Mouse (Mus musculus) c-Kit-positive CD71-positive TER-119-positive erythroid progenitor cells, embryonic 14.5 days (primary cell): Measurements from ENCODE around the gene Gyg.
"Not testable (repeated sequence)": the region's sequence is repeated elsewhere in the genome, so short reads cannot be mapped to it uniquely, and the experiment has no call there.

ENCODE experiments used
- DNase-seq: peaks from one replicate; pipeline ENCODE4 v3.0.0-alpha.2; 2013; ENCODE audit warnings: low spot score

The Gyg gene

DNA sequence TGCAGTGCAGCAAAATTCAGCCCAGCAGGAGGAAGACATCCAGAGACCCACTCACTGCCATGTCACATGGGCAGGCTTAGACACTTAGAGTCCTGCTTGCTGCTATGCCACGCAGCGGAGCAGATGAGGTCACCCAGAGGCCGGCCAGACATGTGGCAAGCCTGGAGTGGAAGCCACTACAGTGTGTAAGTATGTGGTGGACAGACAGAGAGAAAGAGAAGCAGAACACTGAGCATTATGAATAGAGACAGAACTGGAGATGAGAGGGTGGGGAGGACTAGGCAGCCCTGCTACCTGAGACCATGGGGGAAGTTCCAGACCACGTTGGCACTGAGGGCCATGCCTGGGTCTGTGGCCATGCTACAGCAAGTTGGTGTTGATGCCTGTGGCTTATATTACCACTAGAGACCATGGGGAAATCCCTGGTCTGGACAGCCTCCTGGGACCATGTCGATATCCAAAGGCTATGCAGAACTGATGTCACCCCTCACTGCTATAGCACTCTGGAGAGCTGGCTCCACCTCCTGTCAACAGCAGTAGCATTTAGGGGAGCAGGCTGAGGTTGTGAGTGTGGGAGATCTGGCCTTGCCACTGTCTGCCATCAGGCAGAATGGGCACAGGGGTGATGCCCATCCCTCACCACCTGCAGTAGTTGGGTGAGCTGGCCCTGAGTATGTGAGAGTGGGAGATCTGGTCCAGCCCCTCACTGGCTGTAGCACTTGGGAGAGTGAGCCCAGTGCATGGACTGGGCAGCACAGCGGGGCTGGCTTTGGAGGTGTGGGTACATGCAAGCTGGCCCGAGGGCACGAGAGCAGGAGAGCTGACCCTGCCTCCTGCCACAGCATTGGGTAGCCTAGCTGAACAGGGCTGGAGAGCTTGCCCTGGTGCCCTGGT lies 24.4 kb downstream of the Gyg start:
- DNase-seq, result no peak

DNA sequence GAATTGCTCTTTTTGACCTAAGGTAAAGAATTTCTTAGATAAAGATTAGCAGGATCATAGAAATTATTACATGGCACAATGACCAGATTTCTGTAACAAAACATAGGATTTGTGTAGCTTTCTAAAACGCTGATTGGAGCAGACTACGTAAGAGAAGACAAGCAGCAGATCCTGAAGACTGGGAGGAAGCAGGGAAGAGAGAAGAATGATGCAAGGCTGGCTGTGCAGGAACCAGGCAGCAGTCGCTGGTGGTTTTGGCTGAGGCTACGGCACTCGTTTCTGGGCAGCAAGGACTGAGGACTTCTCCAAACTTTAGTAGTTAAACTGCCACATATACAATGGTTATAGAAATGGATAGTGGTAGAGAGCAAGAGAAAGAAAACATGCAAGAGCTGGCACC lies 25.6 kb downstream of the Gyg start:
- no peak for DNase-seq

DNA sequence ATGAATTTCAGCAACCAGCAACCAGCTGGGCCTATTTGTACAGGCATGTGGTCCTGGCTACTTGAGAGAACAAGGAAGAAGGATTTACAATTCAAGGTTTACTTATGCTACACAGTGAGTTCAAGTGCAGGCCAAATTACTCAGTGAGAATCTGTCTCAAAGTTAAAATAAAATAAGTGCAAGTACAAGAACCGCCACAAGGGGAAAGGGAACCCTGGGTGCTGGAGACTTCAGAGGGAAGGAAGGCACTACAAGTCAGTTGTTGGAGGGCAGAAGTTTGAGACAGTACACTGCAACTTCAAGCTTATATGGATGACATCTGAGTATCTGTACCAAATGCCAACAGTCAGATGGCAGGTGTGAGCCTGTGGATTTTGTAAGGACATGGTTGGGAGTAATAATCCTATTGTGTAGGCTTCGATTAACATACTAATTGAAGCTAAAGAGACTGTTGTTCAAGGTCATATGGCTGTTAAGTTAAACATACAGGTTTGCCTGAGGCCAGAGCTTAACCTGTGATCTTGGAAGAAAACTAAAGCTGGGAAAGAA lies 28.0 kb downstream of the Gyg start:
- peak; percentile 3 for DNase-seq

GRCm38 (mm10) chr3:20125604-20126003 lies 29.5 kb downstream of the Gyg start:
- no peak for DNase-seq

GRCm38 (mm10) chr3:20121582-20121981 lies 33.5 kb downstream of the Gyg start:
- DNase-seq, result not testable (repeated sequence)

DNA sequence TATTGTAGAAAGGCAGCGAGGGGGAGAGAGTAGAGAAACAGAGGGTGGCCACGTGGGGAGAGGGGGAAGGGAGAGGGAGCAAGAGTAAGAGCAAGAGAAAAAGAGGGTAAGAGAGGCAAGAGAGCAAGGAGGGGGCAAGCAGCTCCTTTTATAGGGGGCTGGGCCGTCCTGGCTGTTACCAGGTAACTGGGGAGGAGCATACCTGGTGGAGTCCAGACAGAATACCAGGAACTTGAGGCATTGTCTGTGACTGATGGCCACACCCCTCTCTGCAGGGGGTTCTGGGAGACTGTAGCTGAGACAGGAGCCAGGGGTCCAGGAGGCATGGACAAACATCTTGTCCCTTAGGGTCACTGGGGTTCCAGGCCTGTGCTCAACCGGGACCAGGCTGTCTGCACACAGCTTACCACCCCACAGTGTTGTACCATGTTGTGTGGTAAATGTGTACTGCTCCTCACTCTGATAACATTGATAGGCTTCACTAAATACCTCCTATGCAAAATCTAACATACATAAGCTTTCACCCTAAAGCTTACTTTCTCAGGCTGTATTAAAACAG lies 35.4 kb downstream of the Gyg start:
- DNase-seq, result no peak

DNA sequence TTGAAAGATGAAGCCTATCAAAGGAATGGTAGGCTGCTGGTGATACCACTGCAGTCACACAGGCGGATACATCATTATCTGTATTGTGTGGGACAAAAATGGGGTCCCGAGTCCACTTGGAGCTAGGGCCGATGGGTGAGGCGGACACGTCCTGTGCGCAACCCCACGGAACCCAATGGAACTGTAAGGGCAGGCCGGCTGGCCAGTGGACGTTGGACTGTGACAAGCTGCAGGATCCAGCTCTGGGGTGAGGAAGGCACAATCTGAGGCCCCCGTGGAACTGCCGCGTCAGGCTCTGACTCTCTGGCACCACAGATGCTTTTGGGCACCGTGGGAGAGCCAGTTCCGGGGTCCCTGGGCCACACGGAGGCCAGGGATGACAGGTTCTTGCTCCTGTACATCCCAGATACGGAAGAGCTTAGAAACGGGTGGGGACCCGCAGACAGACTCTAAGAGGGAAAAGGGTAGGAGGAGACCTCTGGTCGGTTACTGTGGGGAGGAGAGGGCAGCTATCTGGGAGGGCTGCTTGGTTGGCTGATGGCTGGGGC lies 36.0 kb downstream of the Gyg start:
- DNase-seq, result no peak

DNA sequence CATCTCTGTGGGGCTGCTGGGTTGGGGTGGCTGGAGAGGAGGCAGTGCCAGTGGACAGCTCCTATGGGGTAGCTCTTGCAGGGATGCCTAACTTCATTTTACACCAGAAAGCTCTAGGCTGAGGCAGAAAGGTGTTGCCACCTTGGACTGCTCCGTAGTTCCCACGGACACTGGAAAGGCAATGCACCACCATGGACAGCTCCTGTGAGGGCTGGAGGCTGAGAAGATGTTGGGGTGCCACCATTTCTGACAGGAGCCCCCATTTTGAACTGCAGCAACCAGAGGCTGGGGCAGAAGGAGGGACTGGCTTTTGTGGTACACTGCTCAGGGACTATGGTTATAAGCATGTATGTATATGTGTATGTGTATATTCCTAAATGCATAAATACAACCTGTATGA lies 43.2 kb downstream of the Gyg start:
- no peak for DNase-seq

DNA sequence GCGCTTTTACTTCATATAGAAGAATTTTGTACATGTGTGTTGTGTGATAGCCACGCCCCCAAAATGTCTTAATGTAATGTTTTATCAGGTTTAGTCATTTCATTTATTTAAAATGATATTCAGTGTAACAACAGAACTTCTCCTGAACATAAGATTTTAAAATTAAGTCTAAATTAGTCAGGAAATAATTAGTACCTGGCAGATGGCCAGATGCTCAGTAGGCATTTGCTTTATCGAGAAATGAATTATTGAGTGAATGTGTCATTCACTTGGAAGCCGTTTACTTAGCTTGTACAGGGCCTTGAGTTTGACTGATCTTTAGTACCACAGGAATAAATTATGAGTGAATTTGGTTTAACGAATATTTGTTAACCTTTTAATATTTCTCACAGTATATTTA lies 46.2 kb downstream of the Gyg start:
- DNase-seq, result no peak

DNA sequence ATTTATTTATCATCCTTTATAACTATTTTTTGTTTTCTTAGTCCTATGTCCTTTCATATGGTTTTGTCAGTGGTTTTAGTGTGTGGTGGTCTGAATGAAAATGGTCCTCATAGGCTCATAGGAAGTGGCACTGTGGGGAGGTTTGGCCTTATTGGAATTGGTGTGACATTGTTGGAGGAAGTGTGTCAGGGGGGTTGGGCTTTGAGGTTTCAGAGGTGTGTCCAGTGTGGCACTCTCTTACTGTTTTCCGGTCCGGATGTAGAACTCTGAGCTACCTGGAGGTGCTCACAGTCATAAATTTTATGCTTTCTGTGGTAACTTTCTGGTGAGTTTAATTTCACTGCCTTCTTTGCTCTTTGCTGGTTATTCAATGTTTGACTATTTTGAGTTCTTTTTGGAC lies 50.3 kb downstream of the Gyg start:
- no peak for DNase-seq

DNA sequence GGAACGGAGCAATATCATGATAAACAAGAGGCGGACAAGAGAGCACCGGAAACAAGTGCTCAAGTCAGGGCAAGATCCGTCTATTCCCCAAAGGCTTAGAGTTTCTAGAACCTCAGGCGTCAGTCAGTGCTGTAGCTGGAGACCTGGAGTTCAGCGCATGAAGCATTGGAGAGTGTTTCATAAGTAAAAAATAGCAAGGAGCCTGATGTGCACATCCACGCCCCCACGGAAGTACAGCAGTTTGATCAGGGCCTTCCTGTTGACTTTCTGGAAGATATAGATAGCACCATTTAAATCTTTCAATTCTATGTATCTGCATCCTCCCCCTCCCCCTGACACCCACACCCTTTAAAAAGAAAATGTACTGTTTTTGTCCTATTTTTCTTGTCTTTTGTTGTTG lies 50.8 kb downstream of the Gyg start:
- DNase-seq, result no peak

DNA sequence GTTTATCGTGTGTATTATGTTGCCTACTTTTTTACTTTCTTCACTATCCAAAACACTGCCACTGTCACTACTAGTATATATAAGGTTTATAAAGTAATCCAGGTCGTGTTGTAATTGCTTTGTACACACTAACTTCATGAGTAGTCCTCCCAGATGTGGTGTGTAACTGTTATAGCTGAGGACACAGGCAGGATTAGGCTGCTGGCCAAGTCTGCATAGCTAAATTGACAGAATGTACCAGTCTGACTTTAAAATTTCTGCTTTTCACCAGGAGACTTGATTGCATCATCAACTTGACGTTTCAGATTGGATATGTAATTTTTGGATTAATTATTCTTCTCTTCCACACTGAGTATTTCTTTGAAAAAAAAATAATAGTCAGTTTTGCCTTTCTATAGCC lies 51.3 kb downstream of the Gyg start:
- DNase-seq, result no peak

GRCm38 (mm10) chr3:20082161-20082560 lies 73.0 kb downstream of the Gyg start:
- no peak for DNase-seq

DNA sequence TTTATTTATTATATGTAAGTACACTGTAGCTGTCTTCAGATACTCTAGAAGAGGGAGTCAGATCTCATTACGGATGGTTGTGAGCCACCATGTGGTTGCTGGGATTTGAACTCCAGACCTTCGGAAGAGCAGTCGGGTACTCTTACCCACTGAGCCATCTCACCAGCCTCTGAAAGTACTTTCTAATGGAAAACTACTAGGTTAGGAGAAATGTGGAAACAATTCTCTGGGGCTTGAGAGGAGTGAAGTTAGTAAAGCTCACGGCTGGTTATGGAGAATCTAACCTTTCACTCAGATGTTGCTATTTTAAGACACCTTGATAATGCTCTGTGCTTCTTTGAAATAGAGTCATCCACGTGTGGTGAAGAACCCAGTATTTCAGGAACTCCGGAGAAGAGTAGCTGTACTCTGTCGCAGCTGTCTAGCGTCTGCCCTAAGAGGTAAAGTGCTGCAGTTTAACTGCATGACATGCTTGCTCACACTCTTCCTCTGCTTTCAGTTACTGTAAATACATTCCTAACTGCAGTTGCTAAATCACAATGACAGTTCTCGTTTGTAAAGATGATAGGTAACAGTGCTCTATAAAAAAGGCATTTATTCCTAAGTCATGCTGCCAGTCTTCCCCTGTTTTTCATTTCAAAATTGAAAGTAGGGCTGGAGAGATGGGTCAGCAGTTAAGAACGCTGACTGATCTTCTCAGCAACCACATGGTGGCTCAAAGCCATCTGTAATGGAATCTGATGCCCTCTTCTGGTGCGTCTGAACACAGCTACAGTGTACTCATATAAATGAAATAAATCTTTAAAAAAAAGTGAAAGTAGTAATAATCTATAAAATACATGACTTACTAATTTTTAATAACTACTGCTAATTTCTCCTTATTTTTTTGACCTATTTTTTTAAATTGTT lies 78.7 kb downstream of the Gyg start:
- no peak for DNase-seq
